13 mouse cellular contexts compared by ENCODE assay signal in genomic region chr4:149868009-149868408, GRCm38 (mm10).
DNase-seq lines count a peak whose midpoint lies in the region; ATAC-seq lines count a peak whose summit lies in the region.
"Had no signal": no experiment of that assay in that cellular context is flagged by ENCODE, and none has a peak within 500 bp of the region (broad histone marks: within the 10 kb centered on the region; RNA-seq: fewer than 3 reads in every experiment).

No protein-coding gene starts in this region.

- H3K9me3 ChIP-seq in intestine, embryonic 16.5 days (ENCODE audit: control insufficient read depth, low read length): no peaks in the 10 kb centered on the region
- no peaks in the 10 kb centered on the region for H3K9me3 ChIP-seq in intestine, embryonic 15.5 days
- H3K9me3 ChIP-seq in lung, embryonic 16.5 days (ENCODE audit: control insufficient read depth, low read length): no peaks in the 10 kb centered on the region
- H3K9me3 ChIP-seq in limb, embryonic 10.5 days (replicated peaks): no peaks in the 10 kb centered on the region
- 0 out of 2 replicates have a peak, but pooled peaks cover 3% of the 10 kb centered on the region for H3K9me3 ChIP-seq in stomach, embryonic 16.5 days (replicated peaks; ENCODE audit: control insufficient read depth, low read length)
- H3K9me3 ChIP-seq: forebrain, embryonic 10.5 days; hindbrain, embryonic 15.5 days; midbrain, embryonic 12.5 days had no signal

- H3K36me3 ChIP-seq in intestine, embryonic 16.5 days (ENCODE audit: control insufficient read depth, insufficient read depth, low read length): no peaks in the 10 kb centered on the region
- H3K36me3 ChIP-seq in intestine, embryonic 15.5 days: no peaks in the 10 kb centered on the region
- H3K36me3 ChIP-seq in lung, embryonic 16.5 days (ENCODE audit: control insufficient read depth, insufficient read depth, low read length): no peaks in the 10 kb centered on the region
- no peaks in the 10 kb centered on the region for H3K36me3 ChIP-seq in limb, embryonic 10.5 days
- H3K36me3 ChIP-seq in stomach, embryonic 16.5 days (ENCODE audit: control insufficient read depth, insufficient read depth, low read length): no peaks in the 10 kb centered on the region
- H3K36me3 ChIP-seq: forebrain, embryonic 10.5 days; hindbrain, embryonic 15.5 days; midbrain, embryonic 12.5 days had no signal

- no peak overlapping the region for H3K4me3 ChIP-seq in intestine, embryonic 16.5 days (ENCODE audit: low read length)
- H3K4me3 ChIP-seq in intestine, embryonic 15.5 days (replicated peaks): no peak overlapping the region
- no peak overlapping the region for H3K4me3 ChIP-seq in lung, embryonic 16.5 days (ENCODE audit: low read length)
- H3K4me3 ChIP-seq in limb, embryonic 10.5 days: no peak overlapping the region
- H3K4me3 ChIP-seq in stomach, embryonic 16.5 days (replicated peaks; ENCODE audit: low read length): no peak overlapping the region
- H3K4me3 ChIP-seq: forebrain, embryonic 10.5 days; hindbrain, embryonic 15.5 days; midbrain, embryonic 12.5 days had no signal

- no peak for ATAC-seq in intestine, embryonic 16.5 days
- no peak for ATAC-seq in intestine, embryonic 15.5 days
- no peak for ATAC-seq in lung, embryonic 16.5 days (ENCODE audit: low read depth)
- no peak for ATAC-seq in stomach, embryonic 16.5 days (ENCODE audit: insufficient read depth, low FRiP score)
- ATAC-seq: CD4-positive, CD25-positive, alpha-beta regulatory T cell, adult 4 months had no signal

- no peak overlapping the region for H3K9ac ChIP-seq in intestine, embryonic 16.5 days (ENCODE audit: low read depth, low read length)
- H3K9ac ChIP-seq in intestine, embryonic 15.5 days: no peak overlapping the region
- H3K9ac ChIP-seq in lung, embryonic 16.5 days (ENCODE audit: low read length): peak overlapping the region; percentile 39
- H3K9ac ChIP-seq in stomach, embryonic 16.5 days (ENCODE audit: low read length): 0 out of 2 replicates have a peak overlapping the region, but pooled peaks have one; percentile 5
- H3K9ac ChIP-seq: hindbrain, embryonic 15.5 days; midbrain, embryonic 12.5 days had no signal

- H3K4me2 ChIP-seq in intestine, embryonic 16.5 days (ENCODE audit: low read depth, low read length): no peak overlapping the region
- H3K4me2 ChIP-seq in intestine, embryonic 15.5 days (replicated peaks): no peak overlapping the region
- H3K4me2 ChIP-seq in lung, embryonic 16.5 days (ENCODE audit: low read depth, low read length): no peak overlapping the region
- H3K4me2 ChIP-seq in stomach, embryonic 16.5 days (ENCODE audit: low read depth, low read length): no peak overlapping the region
- H3K4me2 ChIP-seq: hindbrain, embryonic 15.5 days; midbrain, embryonic 12.5 days had no signal

- no peaks in the 10 kb centered on the region; the same call in 1 of the 2 replicates for H3K4me1 ChIP-seq in intestine, embryonic 16.5 days (ENCODE audit: control insufficient read depth, insufficient read depth, low read length)
- H3K4me1 ChIP-seq in intestine, embryonic 15.5 days (replicated peaks): peaks cover 9% of the 10 kb centered on the region; the same call in 1 of the 2 replicates
- peaks cover 24% of the 10 kb centered on the region for H3K4me1 ChIP-seq in lung, embryonic 16.5 days (replicated peaks; ENCODE audit: control insufficient read depth, insufficient read depth, low read length)
- H3K4me1 ChIP-seq in limb, embryonic 10.5 days: peaks cover 49% of the 10 kb centered on the region
- H3K4me1 ChIP-seq in stomach, embryonic 16.5 days (ENCODE audit: control insufficient read depth, insufficient read depth, low read length): peaks cover 5% of the 10 kb centered on the region; the same call in 1 of the 2 replicates
- H3K4me1 ChIP-seq: hindbrain, embryonic 15.5 days; midbrain, embryonic 12.5 days had no signal

- peak overlapping the region; percentile 44; the same call in 1 of the 2 replicates for H3K27ac ChIP-seq in intestine, embryonic 16.5 days (ENCODE audit: low read length)
- H3K27ac ChIP-seq in intestine, embryonic 15.5 days: no peak overlapping the region
- peak overlapping the region; percentile 55 for H3K27ac ChIP-seq in lung, embryonic 16.5 days (ENCODE audit: low read length)
- H3K27ac ChIP-seq in limb, embryonic 10.5 days: peak overlapping the region; percentile 53; the same call in 1 of the 2 replicates
- peak overlapping the region; percentile 25 for H3K27ac ChIP-seq in stomach, embryonic 16.5 days (ENCODE audit: low read length)
- H3K27ac ChIP-seq: hindbrain, embryonic 15.5 days; midbrain, embryonic 12.5 days had no signal

- WGBS in intestine, embryonic 16.5 days: 55% methylated on average over 9 of the region's 9 CpGs
- 52% methylated on average over 9 of the region's 9 CpGs for WGBS in intestine, embryonic 15.5 days
- WGBS in lung, embryonic 16.5 days: 35% methylated on average over 9 of the region's 9 CpGs
- 79% methylated on average over 9 of the region's 9 CpGs for WGBS in limb, embryonic 10.5 days
- 42% methylated on average over 9 of the region's 9 CpGs for WGBS in stomach, embryonic 16.5 days

- DNase-seq in lung, adult 18-20 months: no peak
- DNase-seq in limb, embryonic 10.5 days (ENCODE audit: low spot score): no peak
- no peak for DNase-seq in urinary bladder, adult 2 months (ENCODE audit: low spot score)
- DNase-seq: cerebellum, adult 9-11 months; lung, postnatal 4 days had no signal

- H3K27me3 ChIP-seq in intestine, embryonic 16.5 days (replicated peaks; ENCODE audit: control insufficient read depth, insufficient read depth, low read length): no peaks in the 10 kb centered on the region
- no peaks in the 10 kb centered on the region for H3K27me3 ChIP-seq in intestine, embryonic 15.5 days (replicated peaks)
- no peaks in the 10 kb centered on the region for H3K27me3 ChIP-seq in lung, embryonic 16.5 days (ENCODE audit: control insufficient read depth, insufficient read depth, low read depth, low read length)
- H3K27me3 ChIP-seq in limb, embryonic 10.5 days (ENCODE audit: low read depth, poor library complexity, severe bottlenecking): no peaks in the 10 kb centered on the region
- no peaks in the 10 kb centered on the region for H3K27me3 ChIP-seq in stomach, embryonic 16.5 days (ENCODE audit: control insufficient read depth, insufficient read depth, low read length)
- H3K27me3 ChIP-seq: hindbrain, embryonic 15.5 days; midbrain, embryonic 12.5 days had no signal

Comparison
In these comparisons a context has a peak if more than half of its experiments do, and no peak if none do; other contexts are left out.
1. H3K9ac ChIP-seq: peak in lung, embryonic 16.5 days (single experiment) and stomach, embryonic 16.5 days (single experiment); none in intestine, embryonic 16.5 days (single experiment) and intestine, embryonic 15.5 days (single experiment).